Mouse (Mus musculus) heart, postnatal 10 days (tissue): ENCODE measurements at regions not wholly inside any gene's neighbourhood (a gene's known extent, or its start where the extent isn't known, plus 50 kb on each side); places are given as distances from the start of the nearest gene placed in this dataset.

ENCODE experiments used
- DNase-seq, 2 experiments: peaks; one replicate each; pipeline ENCODE4 v3.0.0; 2021
- intact Hi-C: fragments of 180-260 bp; cut with DNase I; formaldehyde crosslinking; loops from one replicate; pipeline ENCODE4 v1.15.1; 2025

DNA sequence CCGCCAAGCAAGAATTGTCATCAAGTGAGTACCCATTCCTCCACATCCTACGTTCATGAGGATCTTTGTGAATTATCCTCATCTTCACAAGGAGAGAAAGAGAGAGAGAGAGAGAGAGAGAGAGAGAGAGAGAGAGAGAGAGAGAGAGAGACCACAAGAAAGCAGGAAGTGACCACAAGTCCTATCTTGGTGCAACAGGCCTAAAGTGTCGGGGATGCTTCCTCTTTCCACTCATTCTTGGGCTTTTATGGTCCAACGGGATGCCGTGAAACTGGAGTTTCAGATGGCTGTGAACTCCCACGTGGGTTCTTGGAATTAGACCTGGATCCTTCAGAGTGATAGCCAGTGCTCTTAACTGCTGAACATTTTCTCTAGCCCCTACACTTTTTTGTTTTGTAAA is 53.1 kb upstream of the Rai14 start:
- no peak for DNase-seq

GRCm38 (mm10) chr15:10770410-10771310 is 56.2 kb upstream of the Rai14 start:
- no peak for DNase-seq
- intact Hi-C loops: no loop called here

More for the DNA sequence above, 53.1 kb upstream of the Rai14 start:
- intact Hi-C loops: no loop called here

DNA sequence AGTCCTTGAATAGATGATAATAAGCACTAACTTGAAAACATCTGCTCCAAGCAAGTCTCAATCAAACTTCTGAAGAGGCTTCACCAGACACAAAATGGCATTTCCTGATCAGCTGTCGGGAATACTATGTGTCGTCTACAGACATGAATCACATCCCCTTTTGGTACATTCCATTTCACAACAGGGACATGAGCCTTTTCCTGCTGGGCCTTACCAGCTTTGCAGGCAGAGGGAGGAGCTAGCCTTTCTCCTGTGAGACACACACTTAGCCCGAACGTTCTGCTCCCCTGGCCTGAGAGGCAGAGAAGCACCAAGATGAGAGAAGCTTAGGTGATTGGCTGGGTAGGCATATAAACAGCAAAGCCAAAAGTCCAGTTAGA is 56.9 kb upstream of the Rai14 start:
- intact Hi-C loops: no loop called here
- peak in 1 of 2 experiments; percentile 17 for DNase-seq

DNA sequence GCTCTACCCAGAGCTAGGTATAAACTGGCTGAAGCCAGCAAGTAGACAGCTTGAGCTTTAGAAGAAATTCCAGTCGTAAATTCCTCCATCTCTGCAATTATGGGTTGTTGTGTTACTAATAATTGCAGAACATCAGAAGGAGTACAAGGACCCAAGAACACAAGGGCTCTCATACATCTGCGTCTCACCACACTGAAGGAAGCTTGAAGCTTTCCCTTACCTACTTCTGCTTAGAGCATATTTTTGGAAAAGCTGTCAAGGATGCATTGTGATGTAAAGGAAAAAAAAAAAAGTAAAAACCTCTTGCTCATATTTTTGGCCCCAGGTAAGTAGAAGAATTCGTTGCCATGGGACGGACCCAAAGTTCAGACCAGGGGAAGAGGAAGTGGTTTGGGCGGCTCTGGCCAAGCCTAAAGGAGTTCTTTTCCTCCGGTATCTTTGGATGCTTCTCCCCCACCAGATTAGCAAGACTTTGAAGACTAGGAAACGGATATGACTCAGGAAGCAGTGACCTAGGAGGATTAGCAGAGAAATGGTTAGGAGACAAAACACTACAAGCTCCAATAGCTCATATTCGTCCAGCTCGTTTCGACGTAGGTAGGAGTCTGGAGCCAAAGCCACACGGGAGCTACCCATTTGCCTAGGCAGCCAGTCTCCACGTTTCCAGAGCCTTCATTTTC is 65.7 kb upstream of the Rai14 start:
- intact Hi-C loops: loop anchor here (5.0 kb wide), 1 partner anchor 37 kb away; no protein-coding TSS in a partner anchor
- DNase-seq: peak; percentile 22 to 27

DNA sequence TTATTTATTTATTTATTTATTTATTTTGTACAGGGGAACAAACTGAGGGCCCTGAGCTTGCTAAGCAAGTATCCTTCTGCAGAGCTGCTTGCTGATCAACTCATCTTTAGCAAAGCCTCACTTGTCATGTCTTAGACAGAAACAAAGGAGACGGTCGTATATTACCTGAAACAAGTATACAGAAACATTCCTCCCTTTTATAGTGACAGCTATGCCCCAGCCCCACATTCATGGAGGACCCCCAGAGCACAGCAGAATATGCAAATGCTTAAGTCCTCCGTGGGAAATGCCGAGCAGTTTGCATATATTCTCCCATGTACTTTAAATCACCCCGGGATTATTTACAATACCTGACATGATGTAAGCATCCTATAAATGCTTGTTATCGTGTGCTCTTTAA is 74.9 kb upstream of the Rai14 start:
- intact Hi-C loops: no loop called here
- no peak for DNase-seq

GRCm38 (mm10) chr15:10790862-10791497 is 76.6 kb upstream of the Rai14 start:
- intact Hi-C loops: no loop called here
- DNase-seq: peak in 1 of 2 experiments; percentile 3

DNA sequence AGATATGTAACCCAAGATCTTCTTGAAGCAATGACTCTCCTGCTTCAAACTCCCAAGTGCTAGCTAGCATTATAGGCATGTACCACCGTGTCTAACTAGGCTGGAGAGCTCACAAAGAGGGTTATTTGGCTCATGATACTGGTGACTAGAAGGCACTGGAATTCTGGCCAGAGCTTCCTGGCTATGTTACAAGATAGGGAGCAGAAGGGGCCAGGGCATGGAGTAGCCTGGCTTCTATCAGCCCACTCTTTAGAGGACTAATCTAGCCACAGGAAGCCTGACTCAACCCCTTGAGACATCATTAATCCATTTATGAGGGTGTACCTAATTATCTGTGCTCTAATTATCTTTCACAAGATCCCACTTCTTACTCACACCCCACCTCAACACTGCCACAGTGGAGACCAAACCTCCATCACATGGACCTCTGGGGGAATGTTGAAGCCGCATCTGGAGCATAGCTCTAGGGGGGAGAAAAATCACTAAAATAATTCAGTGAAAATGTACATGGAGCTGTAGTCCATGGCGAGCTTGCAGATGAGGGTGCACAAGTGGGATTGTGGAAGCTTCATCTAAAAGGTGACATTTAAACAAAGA is 77.2 kb upstream of the Rai14 start:
- intact Hi-C loops: no loop called here
- peak in 1 of 2 experiments; percentile 25 for DNase-seq

DNA sequence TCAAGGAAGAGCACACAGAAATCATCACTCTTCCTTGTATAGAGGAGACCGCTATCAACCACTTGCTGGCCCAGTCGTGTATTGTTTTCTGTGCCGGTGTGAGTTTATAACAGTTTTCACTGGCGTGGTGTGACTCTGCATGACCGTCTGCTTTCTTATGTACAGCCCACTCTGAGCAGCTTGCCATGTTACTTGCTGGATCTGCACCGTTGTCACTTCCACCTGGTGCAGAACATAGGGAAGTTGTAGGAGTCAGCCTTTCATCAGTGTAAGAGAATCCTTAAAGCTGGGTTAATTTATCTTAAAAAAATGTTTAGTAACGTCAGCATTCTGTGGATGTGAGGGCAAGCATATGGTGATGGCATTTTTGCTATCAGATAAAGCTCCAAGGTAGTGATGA is 77.7 kb upstream of the Rai14 start:
- no peak for DNase-seq
- intact Hi-C loops: no loop called here

GRCm38 (mm10) chr15:10795126-10795792 is 80.8 kb upstream of the Rai14 start:
- intact Hi-C loops: no loop called here
- DNase-seq: no peak

DNA sequence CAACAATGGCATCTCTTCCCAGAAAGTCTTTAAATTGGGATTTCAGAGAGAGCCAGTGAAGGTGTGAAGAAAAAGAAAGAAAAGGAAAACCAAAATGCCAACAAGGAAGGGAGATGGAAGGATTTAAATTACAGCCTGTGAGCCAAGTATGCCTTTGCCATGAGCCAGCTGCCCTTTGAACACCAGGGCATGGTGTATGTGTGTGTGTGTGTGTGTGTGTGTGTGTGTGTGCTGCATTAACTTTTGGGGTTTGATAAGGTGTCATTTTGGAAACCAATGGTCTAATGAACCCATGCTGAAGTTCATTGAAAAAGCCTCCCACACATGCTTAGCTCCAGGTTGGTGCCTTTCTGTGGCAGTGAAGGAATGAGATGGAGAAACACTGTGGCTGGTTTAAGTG is 85.2 kb upstream of the Rai14 start:
- DNase-seq: no peak
- intact Hi-C loops: no loop called here

GRCm38 (mm10) chr15:10814195-10814594 is 99.8 kb upstream of the Rai14 start:
- intact Hi-C loops: no loop called here
- DNase-seq: no peak

DNA sequence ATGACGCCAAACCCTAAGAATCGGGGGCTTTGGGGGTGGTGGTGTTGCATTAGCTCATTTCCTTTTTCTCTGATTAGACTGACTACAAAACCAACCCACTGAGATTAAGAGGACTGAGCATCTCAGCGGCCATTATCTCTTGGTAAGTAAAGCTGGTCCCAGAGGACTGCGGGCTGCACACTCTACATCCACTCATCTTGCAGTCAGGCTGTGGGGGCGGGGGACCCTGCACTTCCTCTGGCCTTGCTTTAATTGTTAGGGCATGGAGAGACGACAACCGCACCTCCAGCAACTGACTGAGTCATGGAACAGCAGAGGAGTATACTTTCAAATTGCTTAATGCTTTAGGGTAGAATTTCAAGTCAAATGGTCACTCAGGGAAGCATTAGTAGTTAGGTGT is 100.3 kb upstream of the Rai14 start:
- peak; percentile 49 to 59 for DNase-seq
- intact Hi-C loops: loop anchor here (5.0 kb wide), 2 partner anchors 32 to 172 kb away; no protein-coding TSS in a partner anchor

DNA sequence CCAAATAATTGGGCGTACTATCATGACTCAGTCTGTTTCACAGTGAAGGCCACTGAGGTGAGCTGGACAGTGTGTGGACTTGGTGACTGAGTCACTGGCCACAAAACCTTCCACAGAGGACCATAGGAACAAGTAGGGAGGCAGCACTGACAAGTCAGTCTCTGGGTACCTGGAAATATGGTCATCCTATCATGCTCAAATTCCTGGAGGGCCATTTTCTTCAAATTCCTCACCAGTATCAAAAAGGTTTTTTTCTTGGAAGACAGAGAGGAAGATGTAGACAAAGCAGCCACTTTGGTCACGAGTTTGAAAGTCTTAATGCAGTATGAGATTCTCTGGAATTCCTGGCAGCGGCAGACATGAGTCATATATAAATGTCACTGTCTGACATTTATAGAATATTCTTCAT is 101.8 kb upstream of the Rai14 start:
- intact Hi-C loops: loop anchor here (5.0 kb wide), 2 partner anchors 34 to 174 kb away; no protein-coding TSS in a partner anchor
- no peak for DNase-seq

GRCm38 (mm10) chr15:10818216-10818615 is 103.8 kb upstream of the Rai14 start:
- intact Hi-C loops: loop anchor here (2.0 to 5.0 kb wide), 4 partner anchors 36 to 176 kb away; partner anchors contain the start of gene Rai14
- peak; percentile 91 for DNase-seq

DNA sequence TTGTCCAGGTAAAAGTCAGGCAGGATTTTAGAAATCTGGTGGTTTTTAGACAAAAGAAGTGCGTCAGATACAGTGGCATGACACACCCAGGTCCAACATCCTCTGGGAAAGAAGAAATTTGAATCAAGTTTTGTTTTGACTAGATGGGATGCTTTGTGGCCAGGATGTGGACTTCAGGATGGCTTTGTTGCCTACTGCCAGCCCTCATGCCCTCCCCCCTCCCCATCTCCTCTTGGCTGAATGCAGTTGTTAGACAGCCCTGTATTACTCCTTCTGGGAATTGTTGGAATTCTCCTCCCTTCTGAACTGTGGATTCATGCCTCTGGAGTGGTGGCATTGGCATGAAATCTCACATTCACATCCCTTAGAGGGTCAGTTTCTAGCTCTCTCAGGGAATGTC is 104.3 kb upstream of the Rai14 start:
- intact Hi-C loops: loop anchor here (2.0 to 5.0 kb wide), 4 partner anchors 36 to 176 kb away; partner anchors contain the start of gene Rai14
- no peak for DNase-seq

DNA sequence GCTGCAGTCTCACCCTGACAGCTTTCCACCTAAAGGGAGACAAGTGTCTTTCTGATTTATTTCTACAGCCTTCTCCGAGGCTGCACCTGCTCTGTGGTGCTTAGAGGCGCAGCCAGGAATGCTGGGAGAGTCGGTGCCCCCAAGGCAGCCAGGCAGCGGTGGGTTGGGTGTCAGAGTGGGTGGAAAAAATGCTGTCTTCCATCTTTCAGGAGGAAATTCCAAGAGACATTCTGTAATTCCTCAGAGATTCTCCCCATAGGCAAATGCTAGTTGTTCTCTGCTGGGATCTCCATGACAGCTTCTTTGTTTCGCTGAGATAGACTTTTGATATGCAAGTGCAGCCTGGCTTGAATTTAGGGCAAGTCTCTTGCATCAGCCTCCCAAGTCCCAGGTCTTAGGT is 109.5 kb upstream of the Rai14 start:
- intact Hi-C loops: no loop called here
- DNase-seq: no peak

DNA sequence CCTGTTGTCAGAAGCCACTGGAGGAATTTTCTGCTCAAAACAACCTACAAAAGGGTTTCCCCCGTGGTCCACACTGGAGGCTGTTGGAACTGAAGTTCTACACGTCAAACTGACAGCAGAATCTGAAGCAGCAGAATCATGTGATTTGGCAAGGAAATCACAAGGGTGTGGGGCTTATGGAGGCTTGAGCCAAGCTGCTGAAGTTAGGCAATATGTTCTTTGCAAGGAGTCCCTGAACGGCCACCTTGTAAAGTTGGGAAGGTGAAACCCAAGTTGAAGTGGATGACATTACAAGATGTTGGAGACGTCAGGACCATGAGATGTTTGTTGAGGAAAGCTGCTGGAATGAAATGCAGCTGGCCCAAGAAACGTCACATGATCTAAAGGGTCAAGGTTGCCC is 115.2 kb upstream of the Rai14 start:
- no peak for DNase-seq
- intact Hi-C loops: no loop called here

GRCm38 (mm10) chr15:10830478-10830877 is 116.1 kb upstream of the Rai14 start:
- intact Hi-C loops: no loop called here
- no peak for DNase-seq

DNA sequence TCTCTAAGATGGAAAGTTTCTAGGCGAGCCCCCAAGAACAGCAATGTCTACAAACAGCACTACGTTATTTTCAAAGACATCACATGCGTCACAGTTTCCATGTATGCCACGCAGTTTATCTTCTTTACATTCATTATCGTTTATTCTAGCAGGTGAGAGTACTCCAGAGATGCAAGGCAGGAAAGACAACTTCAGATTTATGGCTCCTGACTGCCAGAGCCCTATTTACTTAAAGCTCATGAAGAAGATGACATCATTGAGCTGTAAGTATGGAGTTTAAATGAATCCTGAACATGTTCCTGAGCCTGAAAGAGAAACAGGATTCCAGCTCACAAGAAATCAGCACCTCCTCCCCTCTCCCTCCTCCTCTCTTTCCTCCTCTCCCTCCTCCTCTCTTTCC is 116.7 kb upstream of the Rai14 start:
- no peak for DNase-seq
- intact Hi-C loops: no loop called here

GRCm38 (mm10) chr15:10832331-10832730 is 117.9 kb upstream of the Rai14 start:
- intact Hi-C loops: no loop called here
- no peak for DNase-seq
